Mouse (Mus musculus) stomach, embryonic 15.5 days (tissue): Measurements from ENCODE around the gene Lalba. TPM values are rescaled to one million over a fixed set of nuclear protein-coding genes. Genes with fewer than 3 reads are reported as not detected.

Experiments used
- microRNA-seq: library from miRNA; unstranded; fragments of <30 nt; microRNA quantifications from one replicate; pipeline ENCODE4, GENCODE M21; 2016
- polyA plus RNA-seq: library from polyadenylated mRNA; unstranded; fragments of >200 nt; fragmentation: Nextera tagmentation; extraction: Ambion mirVana; gene quantifications from 2 replicates; pipeline ENCODE4 v1.2.1, GENCODE M21; 2015

The Lalba gene
- polyA plus RNA-seq, 1 experiment from 2014 or later: not detected

Small RNAs within 50 kb of the gene (microRNA-seq; reads per million reads assigned to microRNA genes)
- gene Mir1291: not detected

Other genes with a start within 250 kb of the Lalba start
- gene Olfr286, start 248.3 kb downstream of the Lalba start, polyA plus RNA-seq: not detected in 2 replicates
- not detected in 2 replicates for gene H1fnt, start 225.4 kb downstream of the Lalba start, polyA plus RNA-seq
- gene Zfp641, start 186.6 kb downstream of the Lalba start, polyA plus RNA-seq: 0.55 and 0.62 TPM in 2 replicates
- not detected in 2 replicates for gene Olfr285, start 165.4 kb downstream of the Lalba start, polyA plus RNA-seq
- not detected in 2 replicates for gene Olfr284, start 141.7 kb downstream of the Lalba start, polyA plus RNA-seq
- gene Olfr283, start 101.8 kb downstream of the Lalba start, polyA plus RNA-seq: not detected in 2 replicates
- not detected in 2 replicates for gene Olfr282, start 51.5 kb downstream of the Lalba start, polyA plus RNA-seq
- 0.03 TPM in 1 of 2 replicates, not detected in the other for gene Olfr281, start 30.1 kb downstream of the Lalba start, polyA plus RNA-seq
- not detected in 2 replicates for gene OR5BS1P, start 12.8 kb downstream of the Lalba start, polyA plus RNA-seq
- gene Olfr279, start 9.7 kb upstream of the Lalba start, polyA plus RNA-seq: not detected in 2 replicates
- gene Kansl2, start 51.5 kb upstream of the Lalba start, polyA plus RNA-seq: 79.4 and 86.7 TPM in 2 replicates
- gene Ccnt1, start 88.2 kb upstream of the Lalba start, polyA plus RNA-seq: 46.7 and 48.6 TPM in 2 replicates
- 0.43 TPM in 1 of 2 replicates, not detected in the other for gene 4930415O20Rik, start 88.3 kb upstream of the Lalba start, polyA plus RNA-seq
- 21.9 and 22.5 TPM in 2 replicates for gene Adcy6, start 127.4 kb upstream of the Lalba start, polyA plus RNA-seq
- gene Cacnb3, start 148.1 kb upstream of the Lalba start, polyA plus RNA-seq: 29.0 and 32.2 TPM in 2 replicates
- gene Ddx23, start 180.2 kb upstream of the Lalba start, polyA plus RNA-seq: 22.9 and 26.8 TPM in 2 replicates
- gene Rnd1, start 194.7 kb upstream of the Lalba start, polyA plus RNA-seq: 1.3 and 1.4 TPM in 2 replicates
- 0.84 and 1.1 TPM in 2 replicates for gene Ccdc65, start 225.5 kb upstream of the Lalba start, polyA plus RNA-seq
- gene Fkbp11, start 245.5 kb upstream of the Lalba start, polyA plus RNA-seq: 112 and 123 TPM in 2 replicates